Mouse (Mus musculus): ENCODE measurements around the gene Gtf2f1. TPM values are rescaled to one million over a fixed set of nuclear protein-coding genes. Genes with fewer than 3 reads are reported as not detected.

Gtf2f1 gene
- total RNA-seq (2023): 10 to 100 TPM; 46.9 to 54.3 TPM

DNA sequence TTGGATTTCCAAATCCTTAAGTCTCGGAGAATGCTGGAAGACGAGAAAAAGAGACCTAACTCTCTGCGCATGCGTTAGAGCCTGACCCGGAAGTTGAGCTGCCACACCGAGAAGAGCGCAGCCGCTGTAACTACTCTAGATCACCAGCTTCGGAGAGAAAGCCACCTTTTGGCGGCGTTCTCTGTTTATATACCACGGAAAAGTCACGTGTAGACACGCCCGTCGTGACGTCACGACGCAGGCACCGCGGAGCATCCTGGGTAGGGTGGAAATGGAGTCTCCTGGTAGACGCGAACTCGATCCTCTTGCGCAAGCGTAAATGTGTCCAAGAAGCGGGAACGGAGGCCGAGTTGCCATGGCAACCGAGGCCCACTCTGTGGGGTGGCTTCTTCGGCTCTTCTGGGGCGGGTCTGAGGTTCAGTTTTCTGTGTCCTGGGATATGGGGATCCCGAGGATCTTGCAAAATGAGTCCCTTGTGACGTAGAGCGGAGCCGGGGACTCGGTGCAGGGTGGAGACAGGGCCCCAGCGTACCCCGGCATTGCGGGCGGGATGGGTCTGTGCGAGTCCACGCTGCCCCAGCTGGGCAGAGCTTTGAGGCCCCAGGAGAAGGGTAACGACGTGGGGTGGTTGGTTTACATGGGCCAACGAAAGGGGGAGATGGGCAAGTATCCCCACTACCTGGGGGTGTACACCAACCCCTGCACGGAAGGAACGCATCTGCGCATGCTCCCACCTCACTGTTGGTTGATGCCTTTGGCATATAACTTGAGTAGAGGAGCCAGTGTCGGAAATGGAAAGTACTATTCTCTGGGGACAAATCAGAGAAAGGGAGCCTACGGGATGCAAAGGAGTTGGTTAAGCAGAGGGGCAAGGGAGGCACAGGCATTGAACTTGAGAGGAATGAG, at the start of gene Gtf2f1, which contains the start of gene Gm17949:
Gtf2f1 (minus strand) TSS at position 53 of the 906 bp plus-strand sequence.
Gm17949 (plus strand) TSS at position 234 of the 906 bp plus-strand sequence.

GRCm38 (mm10) chr17:57059486-57059977, 48.4 kb upstream of the Gtf2f1 start, which contains the start of gene Slc25a23:
Slc25a23 (minus strand) TSS chr17:57059863.

DNA sequence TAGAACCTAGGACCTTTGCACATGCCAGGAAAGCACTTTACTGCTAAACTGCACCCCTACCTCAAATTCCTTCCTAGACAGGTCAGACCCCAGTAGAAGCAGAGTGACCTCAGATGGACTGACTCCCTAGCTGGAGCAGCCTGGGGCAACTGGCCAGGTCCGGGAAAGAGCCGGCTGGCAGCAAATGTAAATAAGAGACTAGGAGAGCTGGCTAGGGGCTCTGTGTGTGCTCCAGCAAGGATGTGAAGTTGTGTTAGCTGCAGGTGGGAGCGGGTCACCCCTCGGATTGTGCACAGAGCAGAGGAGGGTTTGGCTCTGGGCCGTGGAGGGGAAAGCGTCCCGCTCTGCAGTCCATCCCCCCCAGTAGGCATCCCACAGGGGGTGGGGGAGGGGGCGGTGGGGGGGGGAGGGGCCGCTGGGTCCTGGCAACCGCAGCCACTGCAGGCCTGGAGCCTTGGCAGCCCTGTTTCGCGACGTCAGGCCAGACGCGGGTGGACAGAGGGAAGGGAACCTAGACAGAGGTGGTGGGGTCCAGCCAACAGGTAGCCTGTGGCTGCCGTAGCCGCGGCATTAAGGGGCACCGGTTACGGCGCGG, 47.9 kb upstream of the Gtf2f1 start, which contains the start of gene Crb3:
Crb3 (plus strand) TSS at position 215 of the 595 bp plus-strand sequence.

DNA sequence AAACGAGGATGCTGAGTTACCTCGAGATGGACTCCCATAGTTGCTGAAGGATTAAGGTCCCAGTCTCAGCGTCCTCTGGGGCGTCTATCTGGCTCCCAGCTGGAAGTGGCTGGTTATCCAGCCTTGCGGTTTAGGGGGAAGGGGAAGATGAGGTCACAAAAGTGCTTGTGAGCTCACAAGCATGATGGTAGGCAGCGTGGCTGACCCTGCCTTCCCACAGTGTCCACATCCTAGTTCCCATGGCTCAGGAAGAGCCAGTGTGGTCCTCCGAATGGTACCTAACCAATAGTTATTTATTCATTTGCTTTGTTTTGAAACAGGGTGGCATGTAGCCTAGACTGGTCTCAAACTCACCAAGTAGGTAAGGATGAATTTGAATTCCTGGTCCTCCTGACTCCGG, 30.5 kb upstream of the Gtf2f1 start, which contains the start of gene Slc25a41:
Slc25a41 (minus strand) TSS at position 101 of the 400 bp plus-strand sequence.

GRCm38 (mm10) chr17:57030931-57031660, 20.0 kb upstream of the Gtf2f1 start, which contains the start of gene Khsrp:
Khsrp (minus strand) TSS chr17:57031522.

DNA sequence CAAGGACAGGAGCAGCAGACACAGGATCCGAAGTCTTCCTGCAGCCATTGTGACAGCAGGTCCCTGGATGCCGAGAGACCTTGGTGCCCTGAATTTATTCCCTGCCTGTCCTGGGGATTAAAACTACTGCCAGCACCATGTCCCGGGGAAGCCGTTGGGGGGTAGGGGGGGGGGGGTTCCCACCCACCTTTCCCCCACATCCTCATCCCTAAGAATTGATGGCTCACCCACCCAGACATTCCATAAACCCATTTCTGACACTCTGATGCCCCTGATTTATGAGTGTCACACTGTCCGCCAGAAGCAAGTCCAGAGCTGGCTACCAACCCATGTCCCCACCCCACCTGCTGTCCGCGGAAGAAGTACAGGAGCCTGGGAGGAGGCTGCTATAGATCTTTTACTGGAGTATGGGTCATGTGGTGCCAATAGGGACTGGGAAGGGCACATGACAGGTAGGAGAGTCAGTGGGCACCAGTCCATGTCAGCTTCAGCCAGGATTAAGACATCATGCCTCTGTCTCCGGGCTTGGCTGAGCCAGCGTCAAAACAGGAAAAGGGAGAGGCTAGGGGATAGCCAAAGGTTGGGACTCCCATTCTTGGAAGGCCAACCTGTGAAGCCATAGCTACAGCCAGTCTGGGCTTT, 11.0 kb downstream of the Gtf2f1 start, which contains the start of gene Pspn:
Pspn (minus strand) TSS at position 51 of the 642 bp plus-strand sequence.

GRCm38 (mm10) chr17:56997029-56997667, 13.9 kb downstream of the Gtf2f1 start, which contains the start of gene Alkbh7:
Alkbh7 (plus strand) TSS chr17:56997339.

DNA sequence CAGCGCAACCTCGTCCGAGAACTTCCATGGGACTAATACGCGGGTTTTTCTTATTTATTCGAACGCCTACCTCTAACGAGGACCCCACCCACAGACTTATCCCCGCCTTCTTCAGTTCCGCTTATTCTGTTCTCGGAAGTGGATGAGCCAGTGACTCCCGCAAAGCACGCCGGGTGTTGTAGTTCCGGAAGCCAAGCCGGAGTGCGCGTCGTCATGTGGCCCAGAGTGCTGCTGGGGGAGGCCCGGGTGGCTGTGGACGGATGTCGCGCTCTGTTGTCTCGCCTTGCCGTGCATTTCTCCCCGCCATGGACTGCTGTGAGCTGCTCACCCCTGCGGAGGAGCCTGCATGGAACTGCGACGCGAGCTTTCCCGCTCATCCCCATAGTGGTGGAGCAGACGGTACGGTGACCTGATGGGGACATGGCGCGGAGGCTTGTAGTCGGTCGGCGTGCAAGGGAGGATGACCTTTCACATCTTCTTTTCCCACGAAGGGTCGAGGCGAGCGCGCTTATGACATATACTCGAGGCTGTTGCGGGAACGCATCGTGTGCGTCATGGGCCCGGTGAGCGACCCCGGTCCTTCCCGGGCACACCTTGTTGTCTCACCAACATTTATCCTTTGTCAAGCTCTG, 20.9 kb downstream of the Gtf2f1 start, which contains the start of gene Clpp:
Clpp (plus strand) TSS at position 191 of the 632 bp plus-strand sequence.

GRCm38 (mm10) chr17:56982013-56982412, 29.1 kb downstream of the Gtf2f1 start, which contains the start of gene Acer1:
Acer1 (minus strand) TSS chr17:56982126.

Other genes with a start within 250 kb of the Gtf2f1 start
- 10 to 100 TPM; 47.3 to 49.5 TPM for gene Dus3l, start 246.5 kb downstream of the Gtf2f1 start, total RNA-seq (2023)
- under 1 TPM; 0.42 to 0.70 TPM for gene Prr22, start 241.0 kb downstream of the Gtf2f1 start, total RNA-seq (2023)
- gene Rfx2, start 180.3 kb downstream of the Gtf2f1 start, total RNA-seq (2023): 10 to 100 TPM; 71.8 to 73.4 TPM
- gene Acsbg2, start 136.8 kb downstream of the Gtf2f1 start, total RNA-seq (2023): not detected
- gene 1700061G19Rik, start 135.8 kb downstream of the Gtf2f1 start, total RNA-seq (2023): under 1 TPM in 1 of 2 experiments, not detected in 1; 0.24 TPM
- gene Mllt1, start 75.9 kb downstream of the Gtf2f1 start, total RNA-seq (2023): 10 to 100 TPM; 27.3 to 28.0 TPM
- not detected for gene Acer1, start 29.2 kb downstream of the Gtf2f1 start, total RNA-seq (2023)
- gene Clpp, start 21.0 kb downstream of the Gtf2f1 start, total RNA-seq (2023): 10 to 100 TPM; 12.6 to 19.9 TPM
- 10 to 100 TPM; 11.1 to 12.4 TPM for gene Alkbh7, start 13.9 kb downstream of the Gtf2f1 start, total RNA-seq (2023)
- gene Pspn, start 11.3 kb downstream of the Gtf2f1 start, total RNA-seq (2023): 1 to 10 TPM in 1 of 2 experiments, not detected in 1; 1.6 TPM
- gene Gm17949, start 181 bp upstream of the Gtf2f1 start, total RNA-seq (2023): not detected
- gene Khsrp, start 20.2 kb upstream of the Gtf2f1 start, total RNA-seq (2023): 100 to 1,000 TPM in 1 of 2 experiments, 10 to 100 TPM in 1; 98.9 to 101 TPM
- gene Slc25a41, start 30.4 kb upstream of the Gtf2f1 start, total RNA-seq (2023): not detected
- gene Crb3, start 47.8 kb upstream of the Gtf2f1 start, total RNA-seq (2023): not detected
- 1 to 10 TPM; 4.1 to 5.2 TPM for gene Slc25a23, start 48.6 kb upstream of the Gtf2f1 start, total RNA-seq (2023)
- gene Dennd1c, start 67.2 kb upstream of the Gtf2f1 start, total RNA-seq (2023): 100 to 1,000 TPM; 114 to 120 TPM
- not detected for gene Tubb4a, start 76.5 kb upstream of the Gtf2f1 start, total RNA-seq (2023)
- 10 to 100 TPM; 15.9 to 16.5 TPM for gene Tnfsf9, start 94.0 kb upstream of the Gtf2f1 start, total RNA-seq (2023)
- gene Cd70, start 138.5 kb upstream of the Gtf2f1 start, total RNA-seq (2023): not detected
- gene Tnfsf14, start 182.9 kb upstream of the Gtf2f1 start, total RNA-seq (2023): 1 to 10 TPM; 7.6 to 8.0 TPM
- 100 to 1,000 TPM; 192 to 277 TPM for gene C3, start 216.8 kb upstream of the Gtf2f1 start, total RNA-seq (2023)
- 10 to 100 TPM; 68.4 to 72.0 TPM for gene Gpr108, start 237.2 kb upstream of the Gtf2f1 start, total RNA-seq (2023)
- gene Trip10, start 238.2 kb upstream of the Gtf2f1 start, total RNA-seq (2023): 10 to 100 TPM; 13.1 to 15.9 TPM

All from monocyte, adult 59 days (primary cell).